18 mouse cellular contexts compared by ENCODE assay signal in genomic region chr1:87002545-87003168, GRCm38 (mm10).
DNase-seq lines count a peak whose midpoint lies in the region; ATAC-seq lines count a peak whose summit lies in the region.
"Had no signal": no experiment of that assay in that cellular context is flagged by ENCODE, and none has a peak within 500 bp of the region (broad histone marks: within the 10 kb centered on the region; RNA-seq: fewer than 3 reads in every experiment).

No protein-coding gene starts in this region.

- no peak overlapping the region for H3K4me2 ChIP-seq in forebrain, embryonic 12.5 days
- no peak overlapping the region for H3K4me2 ChIP-seq in hindbrain, embryonic 14.5 days (replicated peaks)
- no peak overlapping the region for H3K4me2 ChIP-seq in midbrain, embryonic 15.5 days
- H3K4me2 ChIP-seq in kidney, embryonic 15.5 days, result no peak overlapping the region
- H3K4me2 ChIP-seq: embryonic facial prominence, embryonic 15.5 days; limb, embryonic 15.5 days; lung, embryonic 15.5 days had no signal

- 33% methylated on average over 9 of the region's 9 CpGs for WGBS in forebrain, embryonic 12.5 days
- WGBS in hindbrain, embryonic 14.5 days, result 15% methylated on average over 9 of the region's 9 CpGs
- WGBS in midbrain, embryonic 15.5 days, result 32% methylated on average over 9 of the region's 9 CpGs
- WGBS in kidney, embryonic 15.5 days, result 30% methylated on average over 9 of the region's 9 CpGs

- ATAC-seq in forebrain, embryonic 12.5 days (ENCODE audit: low FRiP score), result peak; percentile 67; the same call in 1 of the 2 replicates
- peak; percentile 92 for ATAC-seq in hindbrain, embryonic 14.5 days (ENCODE audit: low FRiP score)
- ATAC-seq in midbrain, embryonic 15.5 days (replicated peaks), result peak; percentile 54; the same call in 1 of the 2 replicates
- no peak for ATAC-seq in kidney, embryonic 15.5 days (replicated peaks; ENCODE audit: low FRiP score)
- ATAC-seq in megakaryocyte-erythroid progenitor cell, adult 5-6 weeks (replicated peaks; ENCODE audit: low FRiP score, low TSS enrichment, poor library complexity, severe bottlenecking), result no peak

- H3K9me3 ChIP-seq in forebrain, embryonic 12.5 days, result no peaks in the 10 kb centered on the region
- no peaks in the 10 kb centered on the region; the same call in 1 of the 2 replicates for H3K9me3 ChIP-seq in hindbrain, embryonic 14.5 days (ENCODE audit: control insufficient read depth, low read length)
- H3K9me3 ChIP-seq in midbrain, embryonic 15.5 days, result no peaks in the 10 kb centered on the region
- no peaks in the 10 kb centered on the region for H3K9me3 ChIP-seq in kidney, embryonic 15.5 days (replicated peaks)
- H3K9me3 ChIP-seq: embryonic facial prominence, embryonic 15.5 days; limb, embryonic 15.5 days; lung, embryonic 15.5 days had no signal

- peaks cover 15% of the 10 kb centered on the region for H3K4me1 ChIP-seq in forebrain, embryonic 12.5 days
- no peaks in the 10 kb centered on the region for H3K4me1 ChIP-seq in hindbrain, embryonic 14.5 days (replicated peaks; ENCODE audit: control insufficient read depth, insufficient read depth, low read length)
- peaks cover 5% of the 10 kb centered on the region; the same call in 1 of the 2 replicates for H3K4me1 ChIP-seq in midbrain, embryonic 15.5 days
- H3K4me1 ChIP-seq in kidney, embryonic 15.5 days, result peaks cover 11% of the 10 kb centered on the region
- H3K4me1 ChIP-seq: embryonic facial prominence, embryonic 15.5 days; limb, embryonic 15.5 days; lung, embryonic 15.5 days had no signal

- no peaks in the 10 kb centered on the region; the same call in 1 of the 2 replicates for H3K36me3 ChIP-seq in forebrain, embryonic 12.5 days (replicated peaks)
- no peaks in the 10 kb centered on the region for H3K36me3 ChIP-seq in hindbrain, embryonic 14.5 days (replicated peaks; ENCODE audit: control insufficient read depth, insufficient read depth)
- no peaks in the 10 kb centered on the region for H3K36me3 ChIP-seq in midbrain, embryonic 15.5 days (replicated peaks)
- H3K36me3 ChIP-seq in kidney, embryonic 15.5 days, result no peaks in the 10 kb centered on the region
- H3K36me3 ChIP-seq: embryonic facial prominence, embryonic 15.5 days; limb, embryonic 15.5 days; lung, embryonic 15.5 days had no signal

- peak overlapping the region; percentile 76 for H3K27ac ChIP-seq in forebrain, embryonic 12.5 days
- H3K27ac ChIP-seq in hindbrain, embryonic 14.5 days, result peak overlapping the region; percentile 61; the same call in 1 of the 2 replicates
- no peak overlapping the region for H3K27ac ChIP-seq in midbrain, embryonic 15.5 days
- no peak overlapping the region for H3K27ac ChIP-seq in kidney, embryonic 15.5 days
- H3K27ac ChIP-seq: embryonic facial prominence, embryonic 15.5 days; limb, embryonic 15.5 days; lung, embryonic 15.5 days had no signal

- H3K4me3 ChIP-seq in forebrain, embryonic 12.5 days (replicated peaks), result no peak overlapping the region
- H3K4me3 ChIP-seq in hindbrain, embryonic 14.5 days (replicated peaks; ENCODE audit: low read length), result no peak overlapping the region
- H3K4me3 ChIP-seq in midbrain, embryonic 15.5 days, result no peak overlapping the region
- H3K4me3 ChIP-seq in kidney, embryonic 15.5 days (replicated peaks), result no peak overlapping the region
- H3K4me3 ChIP-seq: embryonic facial prominence, embryonic 15.5 days; limb, embryonic 15.5 days; lung, embryonic 15.5 days had no signal

- DNase-seq in brain, adult 2 months (ENCODE audit: low read depth, low spot score), result peak; percentile 8
- DNase-seq in hindbrain, embryonic 14.5 days (ENCODE audit: low spot score), result peak; percentile 38
- DNase-seq in heart, postnatal 4 days, result no peak
- no peak for DNase-seq in gastrocnemius, postnatal 10 days
- DNase-seq: adrenal gland, adult 8-10 months; B cell, adult 2 months; cerebellum, adult 9-11 months; heart, adult 18-20 months; heart, postnatal 14 days; kidney, adult 18-20 months; right cerebral cortex, postnatal 25 days had no signal

- no peak overlapping the region for H3K9ac ChIP-seq in forebrain, embryonic 12.5 days
- no peak overlapping the region for H3K9ac ChIP-seq in hindbrain, embryonic 14.5 days
- no peak overlapping the region for H3K9ac ChIP-seq in midbrain, embryonic 15.5 days
- H3K9ac ChIP-seq in kidney, embryonic 15.5 days, result no peak overlapping the region
- H3K9ac ChIP-seq: embryonic facial prominence, embryonic 15.5 days; limb, embryonic 15.5 days; lung, embryonic 15.5 days had no signal

- H3K27me3 ChIP-seq in forebrain, embryonic 12.5 days, result no peaks in the 10 kb centered on the region
- H3K27me3 ChIP-seq in hindbrain, embryonic 14.5 days (ENCODE audit: control insufficient read depth, insufficient read depth, low read length), result no peaks in the 10 kb centered on the region
- no peaks in the 10 kb centered on the region for H3K27me3 ChIP-seq in midbrain, embryonic 15.5 days (replicated peaks)
- no peaks in the 10 kb centered on the region for H3K27me3 ChIP-seq in kidney, embryonic 15.5 days
- H3K27me3 ChIP-seq: embryonic facial prominence, embryonic 15.5 days; limb, embryonic 15.5 days; lung, embryonic 15.5 days had no signal

Comparison
In these comparisons a context has a peak if more than half of its experiments do, and no peak if none do; other contexts are left out.
1. DNase-seq: peak in brain, adult 2 months (single experiment) and hindbrain, embryonic 14.5 days (single experiment); none in heart, postnatal 4 days (single experiment) and gastrocnemius, postnatal 10 days (single experiment).
2. ATAC-seq: peak in forebrain, embryonic 12.5 days (single experiment), hindbrain, embryonic 14.5 days (single experiment) and midbrain, embryonic 15.5 days (single experiment); none in kidney, embryonic 15.5 days (single experiment) and megakaryocyte-erythroid progenitor cell, adult 5-6 weeks (single experiment).
3. H3K27ac ChIP-seq: peak in forebrain, embryonic 12.5 days (single experiment) and hindbrain, embryonic 14.5 days (single experiment); none in midbrain, embryonic 15.5 days (single experiment) and kidney, embryonic 15.5 days (single experiment).